Comparison of ENCODE assay signal across 10 mouse cellular contexts in genomic region chr16:91889831-91890230, GRCm38 (mm10).
DNase-seq lines count a peak whose midpoint lies in the region; ATAC-seq and TF ChIP-seq lines count a peak whose summit lies in the region.
"Had no signal": no experiment of that assay in that cellular context is flagged by ENCODE, and none has a peak within 500 bp of the region (broad histone marks: within the 10 kb centered on the region; RNA-seq: fewer than 3 reads in every experiment).

No protein-coding gene starts in this region.

- H3K4me3 ChIP-seq in hindbrain, embryonic 13.5 days: no peak overlapping the region
- H3K4me3 ChIP-seq in hindbrain, embryonic 11.5 days (ENCODE audit: low read depth, low read length): no peak overlapping the region
- no peak overlapping the region for H3K4me3 ChIP-seq in stomach, postnatal 0 days (ENCODE audit: low read depth, low read length)
- H3K4me3 ChIP-seq: megakaryocyte, embryonic 14.5 days had no signal

- no peaks in the 10 kb centered on the region for H3K27me3 ChIP-seq in hindbrain, embryonic 13.5 days
- H3K27me3 ChIP-seq in hindbrain, embryonic 11.5 days (ENCODE audit: control insufficient read depth, insufficient read depth, low read length): no peaks in the 10 kb centered on the region
- H3K27me3 ChIP-seq in stomach, postnatal 0 days (ENCODE audit: control insufficient read depth, insufficient read depth, low read length): no peaks in the 10 kb centered on the region
- H3K27me3 ChIP-seq: Patski had no signal

- DNase-seq in cerebellum, adult 11-12 months: peak; percentile 68
- no peak for DNase-seq in cerebellum, adult 9-10 months
- DNase-seq in hindbrain, embryonic 11.5 days (ENCODE audit: low spot score): no peak
- DNase-seq in retina, postnatal 1 day: peak; percentile 18
- no peak for DNase-seq in retina, embryonic 14.5 days (ENCODE audit: low spot score)
- DNase-seq in stomach, postnatal 0 days (ENCODE audit: low spot score): peak; percentile 37
- no peak for DNase-seq in embryo, embryonic 9.5 days (ENCODE audit: extremely low spot score)

- peak overlapping the region; percentile 35; the same call in 1 of the 2 replicates for H3K27ac ChIP-seq in hindbrain, embryonic 13.5 days
- H3K27ac ChIP-seq in hindbrain, embryonic 11.5 days (ENCODE audit: low read depth, low read length): no peak overlapping the region
- H3K27ac ChIP-seq in stomach, postnatal 0 days (replicated peaks): no peak overlapping the region

- TF ChIP-seq EP300 in stomach, postnatal 0 days (optimal IDR thresholded peaks at IDR 0.05): no peak

- WGBS in hindbrain, embryonic 13.5 days: 66% methylated on average over 12 of the region's 12 CpGs
- 78% methylated on average over 12 of the region's 12 CpGs for WGBS in hindbrain, embryonic 11.5 days
- WGBS in stomach, postnatal 0 days: 47% methylated on average over 12 of the region's 12 CpGs

- no peak for TF ChIP-seq CTCF in stomach, postnatal 0 days (IDR thresholded peaks at IDR 0.05; ENCODE audit: low read depth)

- ATAC-seq in hindbrain, embryonic 13.5 days (ENCODE audit: low FRiP score): no peak
- ATAC-seq in hindbrain, embryonic 11.5 days (ENCODE audit: low FRiP score): no peak
- ATAC-seq in stomach, postnatal 0 days (ENCODE audit: low FRiP score, low TSS enrichment): peak; percentile 53
- ATAC-seq: Patski had no signal

- H3K4me2 ChIP-seq in hindbrain, embryonic 13.5 days: no peak overlapping the region
- H3K4me2 ChIP-seq in hindbrain, embryonic 11.5 days (replicated peaks; ENCODE audit: low read depth, low read length): no peak overlapping the region
- 0 out of 2 replicates have a peak overlapping the region, but pooled peaks have one; percentile 1 for H3K4me2 ChIP-seq in stomach, postnatal 0 days (replicated peaks; ENCODE audit: low read depth)

- H3K4me1 ChIP-seq in hindbrain, embryonic 13.5 days (replicated peaks): peaks cover 14% of the 10 kb centered on the region
- peaks cover 7% of the 10 kb centered on the region; the same call in 1 of the 2 replicates for H3K4me1 ChIP-seq in hindbrain, embryonic 11.5 days (replicated peaks; ENCODE audit: control insufficient read depth, insufficient read depth, low read length)
- 0 out of 2 replicates have a peak, but pooled peaks cover 3% of the 10 kb centered on the region for H3K4me1 ChIP-seq in stomach, postnatal 0 days (replicated peaks; ENCODE audit: control insufficient read depth, insufficient read depth)

- no peak overlapping the region for H3K9ac ChIP-seq in hindbrain, embryonic 13.5 days
- no peak overlapping the region for H3K9ac ChIP-seq in hindbrain, embryonic 11.5 days (ENCODE audit: low read depth, low read length)
- H3K9ac ChIP-seq in stomach, postnatal 0 days (ENCODE audit: low read length): no peak overlapping the region

- peaks cover 60% of the 10 kb centered on the region for H3K36me3 ChIP-seq in hindbrain, embryonic 13.5 days
- no peaks in the 10 kb centered on the region for H3K36me3 ChIP-seq in hindbrain, embryonic 11.5 days (ENCODE audit: control insufficient read depth, insufficient read depth, low read length)
- no peaks in the 10 kb centered on the region for H3K36me3 ChIP-seq in stomach, postnatal 0 days (ENCODE audit: control insufficient read depth, insufficient read depth, low read length)

- no peaks in the 10 kb centered on the region for H3K9me3 ChIP-seq in hindbrain, embryonic 13.5 days
- H3K9me3 ChIP-seq in hindbrain, embryonic 11.5 days (ENCODE audit: control insufficient read depth, low read length): no peaks in the 10 kb centered on the region
- no peaks in the 10 kb centered on the region for H3K9me3 ChIP-seq in stomach, postnatal 0 days (ENCODE audit: control insufficient read depth, low read length)

Comparison
In these comparisons a context has a peak if more than half of its experiments do, and no peak if none do; other contexts are left out.
1. DNase-seq: peak in cerebellum, adult 11-12 months (single experiment), retina, postnatal 1 day (single experiment) and stomach, postnatal 0 days (single experiment); none in cerebellum, adult 9-10 months (single experiment), hindbrain, embryonic 11.5 days (single experiment), retina, embryonic 14.5 days (single experiment) and embryo, embryonic 9.5 days (single experiment).